Mouse (Mus musculus) liver, postnatal 0 days (tissue): Measurements from ENCODE around the gene H2-Eb1.

Experiments
- CTCF ChIP-seq: sonication (generic); IDR thresholded peaks from 2 replicates; pipeline ENCODE4 v1.5.1; 2016; ENCODE audit warnings: antibody characterized with exemption, low read depth
- EP300 ChIP-seq: IDR thresholded peaks from 2 replicates; pipeline ENCODE4 v1.6.1; 2016; ENCODE audit warnings: antibody characterized with exemption, low read depth, mild to moderate bottlenecking

DNA sequence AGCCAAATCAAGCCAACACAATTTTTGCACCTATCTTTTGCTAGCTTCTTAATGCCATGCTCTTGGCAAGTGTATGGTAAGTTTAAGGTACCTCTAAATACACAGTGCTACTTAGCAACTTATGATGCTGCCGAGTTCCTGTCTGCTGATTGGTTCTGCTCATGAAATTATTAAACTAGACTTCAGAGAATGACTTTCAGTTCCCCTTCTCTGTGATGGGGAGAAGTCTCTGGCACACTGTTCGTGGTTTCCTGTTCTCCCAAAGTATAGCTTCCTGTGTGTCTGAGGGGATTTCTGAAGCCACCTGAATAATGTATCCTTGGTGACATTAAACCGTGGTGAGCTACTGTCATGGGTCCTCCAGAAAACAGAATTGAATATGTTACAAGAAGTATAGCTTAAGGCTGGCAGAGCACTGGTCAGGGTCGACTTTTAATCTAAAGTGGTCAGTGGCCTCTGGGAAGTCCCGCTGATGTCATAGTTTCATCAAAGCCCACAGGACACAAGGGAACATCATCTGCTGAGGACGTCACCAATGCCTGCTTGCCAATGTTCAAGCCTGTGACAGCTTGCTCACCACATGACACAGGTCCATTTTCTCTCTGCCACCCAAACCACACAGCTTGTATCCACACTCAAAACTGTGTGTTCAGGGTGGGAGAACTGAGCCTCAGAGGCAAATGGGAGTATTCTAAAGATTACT is 42.1 kb downstream of the H2-Eb1 start:
- TF ChIP-seq EP300, result no peak
- no peak for TF ChIP-seq CTCF
